Mouse (Mus musculus): ENCODE data around the gene Myl3. TPM values are rescaled to one million over a fixed set of nuclear protein-coding genes. Genes with fewer than 3 reads are reported as not detected.
A peak's percentile ranks its signal among the peaks of the same experiment; 100 is the strongest.

Myl3 gene
- polyA plus RNA-seq, 1 experiment from 2014 or later: 4,490 TPM

DNA sequence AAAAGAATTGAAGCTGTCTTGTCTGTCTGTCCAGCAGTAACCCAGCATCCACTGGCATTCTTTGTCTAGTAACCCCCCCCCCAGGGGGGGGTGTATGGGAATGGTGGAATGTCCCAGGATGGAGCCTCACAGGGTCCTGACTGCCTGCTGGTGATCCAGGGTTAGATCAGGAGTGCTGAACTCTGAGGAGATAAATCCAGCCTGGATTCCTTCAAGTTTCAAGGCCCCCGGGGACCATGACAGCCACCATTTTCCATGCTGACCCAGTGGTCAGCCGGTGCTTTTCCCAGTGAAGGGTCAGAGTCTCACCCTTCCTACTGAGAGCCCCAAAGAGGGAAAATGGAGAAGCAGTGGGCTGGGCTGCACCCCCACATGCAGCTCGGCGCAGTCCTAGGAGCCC is 9.8 kb upstream of the Myl3 start:
- Histone ChIP-seq H3K27me3 (peaks cover 9% of the 10 kb centered on the region; the same call in 1 of the 2 replicates), H3K9ac (no peak overlapping the region), H3K4me1 (replicated peaks) (peaks cover 47% of the 10 kb centered on the region), H3K4me2 (no peak overlapping the region), H3K27ac (0 out of 2 replicates have a peak overlapping the region, but pooled peaks have one; percentile 73), H3K9me3 (replicated peaks) (no peaks in the 10 kb centered on the region), H3K4me3 (no peak overlapping the region), H3K36me3 (no peaks in the 10 kb centered on the region)
- WGBS: 45% methylated on average over 4 of the region's 4 CpGs
- no peak for ATAC-seq (replicated peaks; ENCODE audit: insufficient number of reproducible peaks, insufficient read depth, low FRiP score, low read depth)

- WGBS: 0% methylated on average over 26 of the region's 26 CpGs
- no peaks in the 10 kb centered on the region for H3K36me3 ChIP-seq
- peak overlapping the region; percentile 73 for H3K27ac ChIP-seq
- peaks cover 45% of the 10 kb centered on the region for H3K4me1 ChIP-seq (replicated peaks)
- peak overlapping the region; percentile 50 for H3K9ac ChIP-seq
- H3K4me3 ChIP-seq: peak overlapping the region; percentile 54
- H3K9me3 ChIP-seq (replicated peaks): no peaks in the 10 kb centered on the region
- ATAC-seq (replicated peaks; ENCODE audit: insufficient number of reproducible peaks, insufficient read depth, low FRiP score, low read depth): peak; percentile 87
- H3K4me2 ChIP-seq: peak overlapping the region; percentile 83
- H3K27me3 ChIP-seq: peaks cover 7% of the 10 kb centered on the region; the same call in 1 of the 2 replicates
These were observed 9.0 kb upstream of the Myl3 start for GRCm38 (mm10) chr9:110732623-110733022.

- Histone ChIP-seq H3K36me3 (no peaks in the 10 kb centered on the region), H3K4me3 (peak overlapping the region; percentile 54), H3K4me2 (peak overlapping the region; percentile 83), H3K9ac (peak overlapping the region; percentile 50), H3K27me3 (peaks cover 7% of the 10 kb centered on the region; the same call in 1 of the 2 replicates), H3K27ac (peak overlapping the region; percentile 73), H3K4me1 (replicated peaks) (peaks cover 45% of the 10 kb centered on the region), H3K9me3 (replicated peaks) (no peaks in the 10 kb centered on the region)
- ATAC-seq (replicated peaks; ENCODE audit: insufficient number of reproducible peaks, insufficient read depth, low FRiP score, low read depth): no peak
- 6% methylated on average over 8 of the region's 8 CpGs for WGBS
These were observed 8.6 kb upstream of the Myl3 start for GRCm38 (mm10) chr9:110733102-110733501.

DNA sequence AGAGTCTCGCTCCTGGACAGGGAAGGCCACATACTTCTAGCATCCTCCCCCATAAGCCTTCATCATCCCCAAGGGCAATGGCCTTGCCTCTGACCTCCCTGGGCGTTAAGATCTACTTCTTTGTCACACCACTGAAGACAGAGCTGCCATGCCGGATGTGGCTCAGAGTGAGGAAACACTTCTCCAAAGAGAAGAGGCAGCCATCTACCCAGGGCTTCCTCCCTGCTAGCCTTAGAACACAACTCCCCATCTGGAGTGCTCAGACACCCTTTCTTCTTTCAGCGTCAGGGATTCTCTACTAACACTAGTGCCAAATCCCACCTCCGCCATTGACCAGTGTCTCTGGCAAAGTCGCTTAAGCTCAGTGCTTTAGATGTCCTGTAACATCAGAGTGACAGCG is 7.5 kb upstream of the Myl3 start:
- Histone ChIP-seq H3K4me1 (replicated peaks) (peaks cover 45% of the 10 kb centered on the region), H3K4me3 (no peak overlapping the region), H3K9me3 (replicated peaks) (no peaks in the 10 kb centered on the region), H3K27ac (no peak overlapping the region), H3K36me3 (no peaks in the 10 kb centered on the region; the same call in 1 of the 2 replicates), H3K27me3 (peaks cover 7% of the 10 kb centered on the region; the same call in 1 of the 2 replicates), H3K9ac (no peak overlapping the region), H3K4me2 (no peak overlapping the region)
- WGBS: 70% methylated on average over 7 of the region's 7 CpGs
- no peak for ATAC-seq (replicated peaks; ENCODE audit: insufficient number of reproducible peaks, insufficient read depth, low FRiP score, low read depth)

DNA sequence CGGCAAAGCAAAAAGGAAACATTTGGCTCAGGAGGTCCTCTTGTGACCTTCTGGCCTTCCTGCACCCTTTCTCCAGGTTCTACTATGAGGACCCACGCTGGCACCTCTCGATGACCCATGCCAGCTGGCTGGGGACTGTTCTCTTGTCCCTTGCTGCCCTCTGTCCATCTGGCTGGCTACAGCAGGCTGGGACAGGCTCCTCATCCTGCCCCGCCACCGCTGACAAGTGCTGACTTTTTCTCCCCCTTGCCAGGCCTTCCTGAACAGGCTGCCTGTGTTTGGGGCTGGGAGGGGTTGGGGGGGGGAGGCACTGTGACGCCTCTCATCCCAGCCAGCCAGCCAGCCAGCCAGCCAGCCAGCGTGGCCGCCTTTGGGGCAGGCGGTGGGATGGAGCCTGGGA is 5.3 kb upstream of the Myl3 start:
- no peak overlapping the region for H3K4me2 ChIP-seq
- WGBS: 48% methylated on average over 9 of the region's 9 CpGs
- no peak overlapping the region for H3K9ac ChIP-seq
- no peak overlapping the region for H3K4me3 ChIP-seq
- H3K36me3 ChIP-seq: no peaks in the 10 kb centered on the region; the same call in 1 of the 2 replicates
- ATAC-seq (replicated peaks; ENCODE audit: insufficient number of reproducible peaks, insufficient read depth, low FRiP score, low read depth): no peak
- H3K9me3 ChIP-seq (replicated peaks): no peaks in the 10 kb centered on the region
- H3K4me1 ChIP-seq (replicated peaks): peaks cover 45% of the 10 kb centered on the region
- H3K27me3 ChIP-seq: peaks cover 14% of the 10 kb centered on the region; the same call in 1 of the 2 replicates
- H3K27ac ChIP-seq: no peak overlapping the region

DNA sequence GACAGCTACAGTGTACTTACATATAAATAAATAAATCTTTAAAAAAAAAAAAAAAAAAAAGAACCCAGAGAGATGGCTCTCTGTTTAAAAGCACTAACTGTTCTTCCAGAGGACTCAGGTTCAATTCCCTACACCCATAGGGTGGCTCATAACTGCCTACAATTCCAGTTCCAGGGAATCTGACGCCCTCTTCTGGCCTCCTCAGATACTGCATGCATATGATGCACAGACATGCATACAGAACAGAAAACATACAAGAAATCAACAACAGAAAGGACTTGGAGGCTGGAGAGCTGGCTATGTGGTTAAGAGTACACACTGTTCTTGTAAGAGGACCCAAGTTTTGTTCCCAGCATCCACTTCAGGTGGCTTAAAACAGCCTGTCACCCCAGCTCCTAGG is 3.6 kb upstream of the Myl3 start:
- H3K9ac ChIP-seq: no peak overlapping the region
- no peaks in the 10 kb centered on the region for H3K9me3 ChIP-seq (replicated peaks)
- no peak overlapping the region for H3K4me2 ChIP-seq
- ATAC-seq (replicated peaks; ENCODE audit: insufficient number of reproducible peaks, insufficient read depth, low FRiP score, low read depth): no peak
- H3K36me3 ChIP-seq: no peaks in the 10 kb centered on the region; the same call in 1 of the 2 replicates
- H3K27me3 ChIP-seq: peaks cover 14% of the 10 kb centered on the region; the same call in 1 of the 2 replicates
- H3K4me3 ChIP-seq: no peak overlapping the region
- WGBS: 24% methylated on average over 1 of the region's 1 CpGs
- peaks cover 42% of the 10 kb centered on the region for H3K4me1 ChIP-seq (replicated peaks)
- H3K27ac ChIP-seq: no peak overlapping the region

DNA sequence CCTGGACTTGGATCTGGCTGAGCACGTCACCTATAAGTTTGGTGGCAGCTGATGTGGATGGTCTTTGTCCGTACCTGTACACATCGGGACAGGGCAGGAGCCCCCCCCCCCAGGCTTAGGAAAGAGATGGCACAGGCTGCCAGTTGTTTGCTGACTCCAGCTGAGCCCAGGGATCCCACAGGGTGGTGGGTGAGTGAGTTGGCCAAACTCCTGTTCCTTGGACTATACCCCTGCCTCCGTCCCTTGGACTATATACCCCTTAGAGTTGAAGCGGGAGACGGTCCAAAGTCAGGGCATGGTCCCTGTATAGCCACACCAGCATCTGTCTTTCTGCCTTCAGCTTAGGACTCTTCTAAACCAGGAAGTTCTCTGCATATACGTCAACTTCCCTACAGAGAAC is 1.7 kb upstream of the Myl3 start:
- peaks cover 33% of the 10 kb centered on the region for H3K4me1 ChIP-seq (replicated peaks)
- no peak overlapping the region for H3K4me3 ChIP-seq
- no peak overlapping the region for H3K4me2 ChIP-seq

DNA sequence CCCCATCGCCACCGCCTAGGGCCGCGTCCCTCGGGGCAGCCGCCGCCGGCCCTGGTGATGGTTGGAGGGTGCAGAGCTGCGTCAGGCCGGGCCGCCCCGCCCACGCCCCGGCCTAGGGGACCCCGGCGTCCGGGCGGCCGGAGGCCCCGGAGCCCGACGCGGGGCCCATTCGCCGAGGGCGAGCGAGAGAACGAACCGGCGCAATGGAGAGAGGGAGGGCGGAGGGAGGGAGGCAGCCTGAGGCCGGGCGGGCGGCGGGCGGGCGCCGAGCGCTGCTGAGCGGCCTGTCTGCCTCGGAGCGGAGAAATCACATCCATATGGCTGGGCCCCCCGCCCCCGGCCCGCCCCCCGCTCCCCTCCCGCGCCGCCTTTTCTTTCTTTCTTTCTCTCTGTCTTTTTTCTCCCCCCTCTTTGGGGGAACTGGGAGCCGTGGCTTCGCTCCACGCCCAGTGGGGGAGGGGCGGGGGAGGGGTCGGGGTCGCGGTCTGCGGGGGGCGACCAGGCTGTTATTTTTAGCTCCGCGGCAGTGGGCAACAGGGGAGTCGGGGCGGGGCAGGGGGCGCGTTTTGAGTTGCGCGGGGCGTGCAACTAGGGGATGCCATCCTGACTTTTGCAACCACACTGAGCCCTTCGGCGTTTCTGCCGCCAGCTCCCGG is 762 bp downstream of the Myl3 start:
- H3K27ac ChIP-seq: peak overlapping the region; percentile 82
- H3K4me1 ChIP-seq (replicated peaks): peaks cover 25% of the 10 kb centered on the region
- peaks cover 21% of the 10 kb centered on the region; the same call in 1 of the 2 replicates for H3K27me3 ChIP-seq
- H3K9ac ChIP-seq: peak overlapping the region; percentile 77
- under 1% methylated on average over 48 of the region's 71 CpGs for WGBS
- ATAC-seq (replicated peaks; ENCODE audit: insufficient number of reproducible peaks, insufficient read depth, low FRiP score, low read depth): peak; percentile 58
- H3K36me3 ChIP-seq: no peaks in the 10 kb centered on the region; the same call in 1 of the 2 replicates
- peak overlapping the region; percentile 94 for H3K4me2 ChIP-seq
- peak overlapping the region; percentile 80 for H3K4me3 ChIP-seq
- no peaks in the 10 kb centered on the region for H3K9me3 ChIP-seq (replicated peaks)

More for the DNA sequence above, 1.7 kb upstream of the Myl3 start:
- 84% methylated on average over 7 of the region's 7 CpGs for WGBS
- no peaks in the 10 kb centered on the region; the same call in 1 of the 2 replicates for H3K36me3 ChIP-seq
- H3K9me3 ChIP-seq (replicated peaks): no peaks in the 10 kb centered on the region
- H3K27me3 ChIP-seq: peaks cover 26% of the 10 kb centered on the region; the same call in 1 of the 2 replicates
- no peak overlapping the region for H3K27ac ChIP-seq
- H3K9ac ChIP-seq: no peak overlapping the region
- no peak for ATAC-seq (replicated peaks; ENCODE audit: insufficient number of reproducible peaks, insufficient read depth, low FRiP score, low read depth)

GRCm38 (mm10) chr9:110742951-110743455 is 1.3 kb downstream of the Myl3 start:
- peak overlapping the region; percentile 80 for H3K4me3 ChIP-seq
- H3K4me2 ChIP-seq: peak overlapping the region; percentile 94
- peak overlapping the region; percentile 82 for H3K27ac ChIP-seq
- peak; percentile 24 for ATAC-seq (replicated peaks; ENCODE audit: insufficient number of reproducible peaks, insufficient read depth, low FRiP score, low read depth)
- H3K36me3 ChIP-seq: no peaks in the 10 kb centered on the region; the same call in 1 of the 2 replicates
- no peaks in the 10 kb centered on the region for H3K9me3 ChIP-seq (replicated peaks)
- WGBS: under 1% methylated on average over 49 of the region's 49 CpGs
- peaks cover 25% of the 10 kb centered on the region for H3K4me1 ChIP-seq (replicated peaks)
- peaks cover 21% of the 10 kb centered on the region; the same call in 1 of the 2 replicates for H3K27me3 ChIP-seq
- peak overlapping the region; percentile 77 for H3K9ac ChIP-seq

- H3K9me3 ChIP-seq (replicated peaks): no peaks in the 10 kb centered on the region
- H3K27ac ChIP-seq: peak overlapping the region; percentile 82
- WGBS: 4% methylated on average over 51 of the region's 63 CpGs
- H3K4me3 ChIP-seq: peak overlapping the region; percentile 80
- peak overlapping the region; percentile 77 for H3K9ac ChIP-seq
- peaks cover 21% of the 10 kb centered on the region; the same call in 1 of the 2 replicates for H3K27me3 ChIP-seq
- peak; percentile 45 for ATAC-seq (replicated peaks; ENCODE audit: insufficient number of reproducible peaks, insufficient read depth, low FRiP score, low read depth)
- no peaks in the 10 kb centered on the region; the same call in 1 of the 2 replicates for H3K36me3 ChIP-seq
- peak overlapping the region; percentile 94 for H3K4me2 ChIP-seq
- H3K4me1 ChIP-seq (replicated peaks): peaks cover 25% of the 10 kb centered on the region
These were observed 2.0 kb downstream of the Myl3 start for GRCm38 (mm10) chr9:110743456-110744323.

GRCm38 (mm10) chr9:110745752-110746151 is 4.1 kb downstream of the Myl3 start:
- Histone ChIP-seq H3K4me3 (no peak overlapping the region), H3K4me2 (no peak overlapping the region), H3K36me3 (no peaks in the 10 kb centered on the region), H3K4me1 (replicated peaks) (peaks cover 37% of the 10 kb centered on the region), H3K9ac (no peak overlapping the region), H3K27me3 (peaks cover 16% of the 10 kb centered on the region; the same call in 1 of the 2 replicates), H3K9me3 (replicated peaks) (no peaks in the 10 kb centered on the region), H3K27ac (no peak overlapping the region)
- no peak for ATAC-seq (replicated peaks; ENCODE audit: insufficient number of reproducible peaks, insufficient read depth, low FRiP score, low read depth)
- WGBS: 43% methylated on average over 5 of the region's 5 CpGs

All from heart, embryonic 15.5 days (tissue).